Mouse (Mus musculus) layer of hippocampus, adult 9-11 months (tissue): ENCODE measurements at regions not wholly inside any gene's neighbourhood (a gene's known extent, or its start where the extent isn't known, plus 50 kb on each side); places are given as distances from the start of the nearest gene placed in this dataset.

Experiments used
- DNase-seq: peaks from one replicate; pipeline ENCODE4 v3.0.0; 2022

DNA sequence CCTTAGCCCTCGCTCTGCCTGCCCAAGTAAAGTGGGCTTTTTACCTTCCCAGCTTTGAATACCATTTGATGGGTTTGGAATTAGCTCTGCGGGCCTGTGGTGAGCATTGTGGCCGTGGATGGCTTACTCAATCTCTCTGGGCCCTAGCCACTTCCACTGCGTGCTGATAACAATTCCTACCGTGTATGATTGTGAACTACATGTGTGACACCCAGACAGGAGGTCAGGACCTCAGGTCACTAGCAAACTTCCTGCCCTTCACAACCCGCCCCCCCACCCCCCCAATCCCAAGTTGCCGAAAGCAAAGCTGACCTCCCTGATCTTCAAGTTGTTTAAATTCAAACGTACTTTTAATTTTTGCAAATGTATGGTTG is 231.9 kb downstream of the 4933412E24Rik start:
- no peak for DNase-seq

DNA sequence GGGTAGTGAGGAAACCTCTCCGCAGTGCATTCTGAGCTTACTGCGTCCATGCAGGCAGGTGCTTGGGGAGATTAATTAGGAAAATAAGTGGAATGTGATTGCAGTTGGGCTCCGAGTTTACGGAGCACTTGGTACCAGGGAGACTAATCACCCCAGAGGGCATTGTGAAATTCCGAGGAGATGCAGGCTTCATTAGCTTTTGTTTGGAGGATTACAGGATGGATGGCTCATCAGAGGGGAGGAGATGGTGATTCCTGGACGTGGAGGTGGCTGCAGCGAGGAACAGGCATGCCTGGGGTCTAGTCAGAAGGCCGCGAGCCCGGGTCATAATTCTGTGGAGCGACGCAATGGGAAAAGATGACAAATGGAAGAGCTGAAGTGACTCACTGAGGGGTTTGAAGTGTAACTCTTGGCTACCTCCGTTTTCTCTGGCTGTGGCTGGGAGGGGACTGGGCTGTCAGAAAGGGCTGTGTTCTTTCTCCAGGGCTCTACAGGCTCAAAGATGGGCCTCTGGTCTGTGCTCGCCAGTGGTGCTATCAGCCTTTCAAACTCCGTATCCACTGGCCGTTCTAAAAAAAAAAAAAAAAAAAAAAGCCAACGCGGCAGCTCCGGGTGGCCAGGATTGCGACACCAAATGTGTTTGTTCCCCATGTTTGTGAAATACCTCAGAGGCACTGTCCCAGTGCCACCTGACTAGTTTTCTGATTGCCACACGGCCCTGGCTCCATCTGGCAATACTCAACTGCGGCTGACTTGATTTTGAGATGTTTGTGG is 232.4 kb downstream of the 4933412E24Rik start:
- DNase-seq, result peak; percentile 70

DNA sequence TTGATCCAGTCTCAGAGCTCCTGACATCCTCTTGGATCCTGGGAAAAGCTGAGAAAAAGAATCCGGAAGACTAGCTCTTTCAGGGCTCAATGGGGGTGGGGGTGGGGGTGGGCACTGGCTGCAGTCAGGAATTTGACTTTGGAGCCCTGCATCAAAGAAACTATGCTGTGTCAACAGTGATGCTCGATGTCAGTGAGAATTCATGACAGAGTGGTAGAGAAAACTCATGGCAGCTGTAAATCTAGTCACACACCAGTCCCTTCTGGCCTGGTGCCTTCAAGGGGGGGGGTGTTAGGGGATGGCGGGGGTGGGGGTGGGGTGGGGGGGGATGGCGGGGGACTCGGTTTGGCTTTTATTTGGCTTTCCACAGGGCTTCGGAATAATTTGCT is 233.0 kb downstream of the 4933412E24Rik start:
- no peak for DNase-seq

DNA sequence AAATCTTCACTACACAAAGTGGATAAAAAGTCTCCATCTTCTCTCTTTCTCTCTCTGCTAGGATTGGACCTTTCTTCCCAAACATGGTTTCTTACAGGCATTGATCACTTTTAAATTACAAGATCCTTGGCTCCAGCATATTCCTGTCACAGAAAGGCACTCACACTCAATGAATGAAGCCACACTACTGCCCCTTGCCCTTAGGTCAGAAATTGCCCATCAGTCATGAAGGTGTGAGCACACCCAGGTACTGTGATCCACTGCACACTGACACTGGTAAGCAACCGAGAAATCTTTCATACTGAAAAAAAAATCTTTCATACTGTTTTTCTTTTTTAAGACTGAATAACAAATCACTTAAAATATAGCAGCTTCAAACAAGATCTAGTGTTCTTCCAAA is 235.9 kb downstream of the 4933412E24Rik start:
- DNase-seq, result no peak

DNA sequence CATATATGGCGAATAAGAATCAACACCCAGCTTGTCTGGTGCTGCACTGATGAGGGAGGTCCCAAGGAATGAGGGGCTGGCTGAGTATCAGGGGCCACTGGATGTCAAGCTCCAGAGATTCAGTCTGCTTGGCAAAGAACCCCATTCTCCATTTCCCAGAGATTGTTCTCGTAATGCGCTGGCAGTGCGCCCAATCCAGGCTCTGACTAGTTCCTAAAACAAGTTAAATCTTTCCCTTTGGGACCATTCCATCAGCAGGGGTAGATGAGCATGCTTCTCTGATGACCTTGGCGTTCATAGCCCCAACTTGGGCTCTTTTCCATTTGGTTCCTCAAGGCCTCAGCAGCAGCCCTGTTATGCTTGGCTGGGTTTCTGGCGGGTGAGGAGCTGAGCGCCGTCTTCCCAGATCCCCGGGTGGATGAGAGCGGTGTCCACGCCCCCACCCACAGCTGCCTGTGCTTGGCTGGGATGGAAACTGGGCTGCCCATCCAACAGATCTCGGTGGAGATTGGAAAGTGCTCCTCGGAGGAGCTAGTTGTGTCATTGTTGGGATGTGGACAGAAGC is 239.0 kb downstream of the 4933412E24Rik start:
- DNase-seq, result peak; percentile 59

DNA sequence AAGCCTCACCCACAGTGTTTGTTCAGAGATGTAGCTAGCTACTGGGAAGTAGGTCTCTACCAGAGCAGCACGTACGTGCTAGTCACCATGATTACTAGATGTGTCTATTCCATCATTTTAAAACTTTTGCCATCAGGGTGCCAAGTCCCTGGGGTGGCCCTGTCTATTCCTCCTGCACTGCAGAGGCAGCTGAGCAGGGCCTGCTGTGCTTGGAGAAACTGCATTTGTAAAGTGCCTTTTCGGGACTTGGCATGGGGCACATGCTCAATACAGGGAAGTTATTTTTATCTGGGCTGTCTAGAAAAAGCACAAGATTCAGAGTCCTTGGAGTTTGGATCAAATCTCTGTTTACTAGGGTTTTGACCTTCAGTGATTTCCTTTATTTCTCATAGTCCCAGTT is 240.6 kb downstream of the 4933412E24Rik start:
- DNase-seq, result peak; percentile 28

DNA sequence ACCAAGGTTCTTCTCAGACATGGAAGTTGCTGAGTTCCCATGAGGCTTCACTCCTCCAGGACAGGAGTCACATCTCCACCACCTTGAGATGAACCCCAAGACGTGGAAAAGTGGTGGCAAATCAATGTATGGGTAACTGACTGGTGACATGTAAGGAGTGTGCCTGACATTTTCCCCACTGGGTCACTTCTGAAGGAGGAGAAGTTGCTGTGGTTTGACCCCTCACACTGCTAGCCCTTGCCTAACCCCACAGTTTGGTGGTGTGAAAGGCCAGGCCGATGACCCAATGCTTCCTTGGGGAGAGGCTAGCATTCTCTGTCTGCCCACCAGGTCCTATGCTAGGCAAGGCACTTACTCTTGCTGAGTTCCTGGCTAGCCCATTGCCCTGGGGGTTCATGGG is 242.4 kb downstream of the 4933412E24Rik start:
- no peak for DNase-seq

DNA sequence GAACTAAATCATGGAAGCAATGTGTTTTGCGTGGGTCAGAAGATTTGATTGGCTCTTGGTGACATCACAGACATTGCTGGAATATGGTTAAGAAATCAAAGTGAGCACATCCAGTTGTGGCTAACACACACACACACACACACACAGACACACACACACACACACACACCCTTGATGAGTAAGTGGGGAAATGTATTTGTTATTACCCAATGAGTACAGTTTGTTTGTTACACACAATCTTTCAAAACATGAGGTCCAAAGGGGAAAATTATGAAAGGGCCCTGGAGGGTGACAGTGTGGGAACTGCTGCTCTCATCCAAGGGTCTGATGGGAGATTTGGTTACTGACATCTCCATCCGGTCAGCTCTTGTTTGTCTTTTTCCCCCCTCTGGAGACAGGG is 243.8 kb downstream of the 4933412E24Rik start:
- no peak for DNase-seq

DNA sequence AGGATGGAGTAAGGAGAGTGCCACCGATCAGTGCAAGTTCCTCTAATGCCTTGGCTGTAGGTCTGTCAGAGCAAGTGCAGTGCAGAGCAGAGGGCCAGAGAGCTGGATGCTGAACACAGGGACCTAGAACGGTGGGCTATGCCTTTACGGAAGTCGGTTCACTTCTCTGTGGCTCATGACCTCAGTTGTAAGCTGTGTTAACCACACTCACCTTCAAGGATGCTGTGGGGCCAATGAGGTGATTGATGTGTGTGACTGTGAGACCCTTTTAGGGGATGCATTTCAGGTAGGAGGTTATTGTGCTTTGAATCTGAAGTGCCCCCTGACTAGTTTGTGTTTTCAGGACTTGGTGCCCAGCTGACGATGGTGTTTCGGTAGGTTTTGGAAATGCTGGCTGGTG is 254.4 kb downstream of the 4933412E24Rik start:
- no peak for DNase-seq

DNA sequence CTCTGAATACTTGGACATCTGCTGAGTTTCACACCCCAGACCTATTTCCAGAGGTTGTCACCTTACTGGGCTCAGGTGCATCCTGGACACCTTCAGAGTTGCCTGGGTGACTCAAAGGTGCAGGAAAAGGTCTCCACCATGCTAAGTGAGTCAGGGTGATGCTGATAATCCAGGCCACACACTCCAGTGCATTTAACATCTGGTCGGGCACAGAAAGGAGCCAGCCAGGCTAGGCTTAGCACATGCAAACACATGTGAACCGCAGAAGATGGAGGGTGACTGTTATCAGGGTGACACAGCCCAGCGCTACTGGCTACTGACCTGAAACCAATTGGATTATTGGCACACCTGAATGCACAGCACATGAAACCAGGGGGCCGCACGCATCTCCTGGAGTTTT is 255.9 kb downstream of the 4933412E24Rik start:
- no peak for DNase-seq

DNA sequence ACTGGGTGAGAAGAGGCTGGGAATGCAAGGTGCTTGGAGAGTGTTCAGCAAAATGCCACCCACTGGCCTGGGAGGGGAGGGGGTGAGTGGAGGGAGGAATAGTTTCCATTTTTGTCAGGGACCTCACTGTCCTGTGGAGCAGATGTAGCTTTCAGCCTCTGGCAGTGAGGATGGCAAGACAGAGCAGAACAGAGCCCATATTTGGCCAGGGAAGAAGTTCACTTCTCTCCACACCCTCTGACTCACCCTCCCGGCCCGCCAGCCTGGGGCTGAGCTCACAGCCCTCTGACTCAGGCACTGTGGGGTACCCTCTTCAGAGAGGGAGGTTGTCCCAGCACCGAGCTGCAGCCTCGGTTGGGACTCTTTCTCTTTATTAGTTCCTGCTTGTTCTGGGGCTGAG is 256.8 kb downstream of the 4933412E24Rik start:
- DNase-seq, result no peak

DNA sequence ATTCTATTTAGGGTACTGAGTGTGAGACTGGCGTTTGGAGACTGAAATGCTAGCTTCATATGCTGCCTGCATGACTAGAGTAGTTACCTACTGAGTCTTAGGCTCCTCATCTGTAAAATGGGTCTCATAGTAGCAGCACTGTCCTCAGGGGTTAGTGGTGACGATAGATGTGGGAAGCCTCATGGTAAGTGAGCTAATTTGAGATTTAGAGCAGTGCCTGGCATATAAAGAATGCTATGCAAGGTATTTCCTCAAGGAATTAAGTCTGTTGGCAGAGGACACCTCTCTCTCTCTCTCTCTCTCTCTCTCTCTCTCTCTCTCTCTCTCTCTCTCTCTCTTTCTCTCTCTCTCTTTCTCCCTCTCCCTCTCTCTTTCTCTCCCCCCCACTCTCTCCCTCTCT is 257.4 kb downstream of the 4933412E24Rik start:
- DNase-seq, result no peak

DNA sequence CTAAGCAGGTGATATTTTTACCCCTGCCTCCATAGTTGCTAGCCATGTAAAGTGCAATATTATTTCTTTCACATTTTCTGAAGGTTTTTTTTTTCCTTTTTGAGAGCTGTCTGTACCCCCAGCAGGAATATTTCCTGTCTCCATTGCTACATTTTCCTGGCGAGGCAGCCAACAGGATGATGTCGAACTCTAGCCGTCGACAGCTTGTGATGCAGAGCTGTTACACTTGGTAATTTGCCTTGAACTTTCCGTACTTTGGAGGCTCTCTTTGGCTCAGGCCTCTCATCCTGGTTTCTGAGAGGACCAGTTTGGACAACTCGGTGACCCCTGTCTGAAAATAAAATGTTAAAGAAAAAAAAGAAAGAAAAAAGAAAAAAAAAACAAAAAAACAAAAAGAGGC is 260.3 kb downstream of the 4933412E24Rik start:
- no peak for DNase-seq

DNA sequence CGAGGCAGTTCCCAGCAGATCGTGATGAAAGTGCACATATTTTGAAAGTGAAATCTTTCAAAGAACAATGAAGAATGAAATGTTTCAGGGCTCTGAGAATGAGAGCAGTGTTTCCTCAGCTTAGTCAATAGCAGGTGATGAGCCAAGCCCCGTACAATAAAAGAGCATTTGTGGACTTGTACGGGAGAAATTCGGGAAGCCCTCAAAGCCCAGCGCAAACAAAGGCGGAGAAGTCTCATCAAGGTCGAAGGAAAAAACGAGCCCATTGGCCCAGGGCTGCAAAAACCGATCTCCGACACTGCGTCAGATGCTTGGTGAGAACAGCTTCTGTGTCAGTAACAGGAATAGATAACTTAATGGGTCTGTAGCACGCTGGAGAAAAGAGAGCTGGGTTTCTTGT is 261.5 kb downstream of the 4933412E24Rik start:
- no peak for DNase-seq

DNA sequence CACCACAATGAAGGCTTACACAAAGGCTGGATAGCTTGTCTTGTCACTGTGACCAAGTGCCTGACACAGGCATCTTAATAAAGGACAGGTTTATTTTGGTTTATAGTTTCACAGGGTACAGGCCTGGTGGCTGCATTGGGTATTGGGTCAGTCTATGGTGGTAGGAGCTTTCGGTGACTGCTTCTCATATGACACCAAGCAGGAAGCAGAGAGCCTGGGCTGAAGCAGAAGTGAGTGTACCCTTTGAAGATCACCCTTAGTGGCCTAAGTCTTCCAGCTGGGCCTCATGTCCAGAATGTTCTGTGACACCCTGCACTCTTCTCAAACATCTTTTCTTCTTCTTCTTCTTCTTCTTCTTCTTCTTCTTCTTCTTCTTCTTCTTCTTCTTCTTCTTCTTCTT is 264.1 kb downstream of the 4933412E24Rik start:
- DNase-seq, result no peak

DNA sequence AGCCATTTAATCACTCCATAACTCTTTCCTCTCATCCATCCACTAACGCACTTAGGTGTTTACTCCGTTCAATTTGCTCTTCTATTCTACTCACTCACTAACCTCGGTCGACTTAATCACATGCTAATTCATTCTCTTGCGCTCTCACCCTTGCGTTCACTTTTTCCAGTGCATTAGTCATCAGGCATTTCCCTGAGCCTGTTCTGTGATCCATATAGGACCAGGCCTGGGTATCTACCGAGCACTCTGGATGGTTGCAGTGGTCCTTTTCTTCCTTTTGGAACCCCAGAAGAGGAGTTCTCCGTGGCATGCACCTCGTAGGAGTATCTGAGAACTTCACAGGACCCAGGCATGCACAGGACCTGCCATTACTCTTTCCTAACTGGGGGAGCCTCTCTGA is 270.1 kb downstream of the 4933412E24Rik start:
- DNase-seq, result no peak

DNA sequence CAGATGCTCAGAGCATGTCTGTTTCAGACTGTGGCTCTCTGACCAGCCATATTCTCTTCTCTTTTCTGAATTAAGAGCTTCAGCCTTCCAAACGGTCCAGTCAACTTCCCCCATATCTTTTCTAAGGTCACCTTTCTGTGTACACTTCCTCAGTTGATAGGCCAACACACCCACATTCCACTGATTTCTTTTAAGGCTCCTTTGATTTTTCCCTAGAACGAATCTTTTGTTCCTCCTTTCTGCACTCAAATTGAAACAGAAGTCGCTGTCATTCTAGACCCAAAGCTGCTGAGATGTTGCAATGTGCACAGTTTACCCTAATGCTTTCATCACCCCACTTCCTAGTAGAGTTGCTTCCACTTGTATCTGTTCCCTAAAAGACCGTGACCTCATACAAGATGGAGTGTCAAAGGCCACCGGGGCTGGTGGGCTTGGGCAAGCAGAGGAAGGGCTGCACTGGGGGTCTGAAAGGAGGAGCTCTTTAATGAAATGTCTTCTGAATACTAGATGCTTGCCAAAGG is 271.9 kb downstream of the 4933412E24Rik start:
- DNase-seq, result peak; percentile 70

DNA sequence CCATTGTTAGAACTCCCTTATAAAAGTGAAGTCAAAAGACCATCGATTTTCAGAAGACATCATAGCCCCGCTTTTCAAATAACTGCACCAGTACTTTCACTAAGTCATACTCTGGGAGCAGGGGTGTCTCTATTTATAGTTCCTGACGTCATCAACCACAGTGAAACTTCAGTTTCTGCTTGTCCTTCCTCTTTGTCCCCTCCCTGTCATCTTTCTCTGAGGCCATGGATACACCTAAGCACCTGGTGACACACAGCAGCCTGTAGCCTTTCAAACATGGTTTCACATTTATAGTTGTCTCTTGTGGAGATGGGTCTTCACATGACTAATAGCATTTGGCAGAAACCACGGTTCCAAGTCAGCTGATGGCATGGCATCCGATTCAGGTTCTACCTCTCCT is 277.2 kb downstream of the 4933412E24Rik start:
- DNase-seq, result no peak

DNA sequence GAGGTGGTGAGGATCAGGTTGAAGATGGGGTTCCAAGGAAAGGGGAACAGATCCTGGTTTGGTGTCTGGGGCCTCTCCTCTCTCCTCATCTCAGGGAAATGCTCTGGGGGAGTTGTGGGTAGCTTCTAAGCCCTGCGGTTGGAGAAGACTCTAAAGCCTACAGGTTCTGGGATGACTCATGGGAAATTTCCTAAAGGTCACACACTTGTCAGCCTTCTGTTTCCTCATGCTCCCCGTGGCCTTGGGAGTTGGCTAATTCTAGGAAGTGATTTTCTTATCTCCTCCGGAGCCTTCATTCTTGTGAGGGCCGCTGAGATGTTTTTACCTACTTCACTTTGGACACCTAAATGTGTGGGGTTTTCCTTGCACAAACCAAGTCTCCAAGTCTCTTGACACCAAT is 279.2 kb downstream of the 4933412E24Rik start:
- DNase-seq, result no peak

DNA sequence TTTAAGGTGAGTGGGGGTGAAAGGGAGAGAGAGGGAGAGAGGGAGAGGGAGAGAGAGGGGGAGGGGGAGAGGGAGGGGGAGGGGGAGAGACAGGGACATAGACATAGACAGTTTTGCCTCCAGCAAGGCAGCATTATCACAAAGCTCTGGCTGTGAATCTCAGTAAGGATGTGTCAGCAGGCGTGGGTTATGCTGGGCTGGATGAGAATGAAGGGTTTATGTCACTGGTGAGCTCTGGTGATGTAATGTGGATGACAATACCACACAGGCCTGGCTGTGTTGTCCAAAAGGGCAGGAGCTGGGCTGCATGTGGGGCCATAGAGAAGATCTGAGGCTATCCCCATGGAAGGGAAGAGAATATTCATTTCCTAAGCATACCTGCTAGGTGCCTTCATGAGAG is 282.0 kb downstream of the 4933412E24Rik start:
- DNase-seq, result peak; percentile 46

DNA sequence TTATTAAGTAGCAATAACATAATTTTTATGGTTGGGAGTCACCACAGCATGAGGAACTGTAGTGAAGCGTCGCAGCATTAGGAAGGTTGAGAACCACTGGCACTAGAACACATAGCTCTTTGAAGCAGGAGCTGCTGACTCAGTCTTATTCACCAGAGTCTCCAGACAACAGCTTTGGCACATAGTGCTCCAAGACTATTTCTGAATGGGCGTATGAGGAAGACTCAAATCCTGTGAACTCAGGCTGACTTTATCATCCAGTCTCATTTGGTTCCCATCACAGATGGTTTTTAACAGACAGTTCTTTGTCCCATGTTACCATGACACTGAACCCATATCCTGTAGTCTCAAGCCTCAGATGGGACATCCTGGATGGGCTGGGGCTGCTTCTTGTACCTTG is 282.5 kb downstream of the 4933412E24Rik start:
- peak; percentile 44 for DNase-seq

DNA sequence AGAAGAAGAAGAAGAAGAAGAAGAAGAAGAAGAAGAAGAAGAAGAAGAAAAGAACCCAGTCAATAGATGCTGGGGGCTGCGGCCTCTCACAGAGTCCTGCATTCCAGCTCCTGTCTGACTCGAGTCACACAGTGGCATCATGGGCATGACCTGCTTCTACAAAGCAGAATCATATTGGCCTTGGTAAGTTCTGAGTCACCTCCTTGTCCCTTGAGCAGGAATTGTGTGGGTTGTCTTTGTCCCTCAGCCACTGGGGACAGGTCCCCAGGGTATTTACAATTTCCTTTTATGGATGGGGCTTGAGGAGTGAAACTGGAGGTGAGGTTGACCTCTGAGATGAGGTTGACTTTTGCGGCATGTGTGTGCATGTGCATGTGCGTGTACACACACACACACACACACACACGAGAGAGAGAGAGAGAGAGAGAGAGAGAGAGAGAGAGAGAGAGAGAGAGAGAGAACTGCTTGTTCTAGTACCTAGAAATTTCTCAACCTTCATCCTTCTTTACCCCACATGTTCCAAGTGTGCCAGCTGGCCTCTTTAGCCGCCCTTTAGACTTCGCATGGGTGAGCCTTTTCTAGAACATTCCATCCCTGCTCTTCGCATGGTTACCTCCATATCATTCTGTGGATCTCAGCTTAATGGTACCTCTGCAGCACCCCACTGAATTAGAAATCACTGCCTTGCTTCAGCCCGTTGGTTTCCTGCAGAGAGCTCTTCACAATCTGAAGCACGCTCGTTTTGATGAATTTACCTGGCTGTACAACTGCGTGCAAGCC is 283.2 kb downstream of the 4933412E24Rik start:
- no peak for DNase-seq

DNA sequence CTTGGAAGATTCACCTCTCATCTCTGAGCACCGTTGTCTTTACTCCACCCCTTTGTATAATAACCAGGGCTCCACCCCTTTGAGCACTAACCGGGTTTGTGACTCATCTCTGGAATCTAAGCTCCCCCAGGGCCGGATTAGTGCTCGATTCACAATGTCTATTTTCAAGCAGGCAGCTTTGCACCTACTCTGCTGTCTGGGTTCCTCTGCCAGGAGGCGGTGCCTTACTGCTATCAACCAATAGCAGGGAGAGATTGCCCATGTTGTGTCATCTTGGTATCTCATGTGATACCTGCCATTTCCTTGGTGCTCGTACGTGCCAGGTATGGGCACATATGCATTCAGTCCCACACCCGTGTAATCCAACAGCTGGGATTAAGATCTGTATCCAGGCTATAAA is 285.3 kb downstream of the 4933412E24Rik start:
- DNase-seq, result no peak
